Mouse (Mus musculus) heart, postnatal 0 days (tissue): Measurements from ENCODE around the gene Lgi4.

Experiments used
- CTCF ChIP-seq: IDR thresholded peaks from 2 replicates; pipeline ENCODE4 v1.5.1; 2016; ENCODE audit warnings: antibody characterized with exemption, control low read depth, low read depth
- EP300 ChIP-seq: IDR thresholded peaks from 2 replicates; pipeline ENCODE4 v1.6.1; 2016; ENCODE audit warnings: antibody characterized with exemption, low read depth

GRCm38 (mm10) chr7:31057071-31057470 is 2.1 kb upstream of the Lgi4 start, which contains the start of gene Fxyd1:
- TF ChIP-seq CTCF (no peak), EP300 (no peak)
